Mouse (Mus musculus): ENCODE measurements around the gene Cdkn3. TPM values are rescaled to one million over a fixed set of nuclear protein-coding genes. Genes with fewer than 3 reads are reported as not detected.
A peak's percentile ranks its signal among the peaks of the same experiment; 100 is the strongest.
"Not testable (repeated sequence)": the region's sequence is repeated elsewhere in the genome, so short reads cannot be mapped to it uniquely, and the experiment has no call there.

The Cdkn3 gene
- polyA plus RNA-seq, 1 experiment, result 2.2 TPM

DNA sequence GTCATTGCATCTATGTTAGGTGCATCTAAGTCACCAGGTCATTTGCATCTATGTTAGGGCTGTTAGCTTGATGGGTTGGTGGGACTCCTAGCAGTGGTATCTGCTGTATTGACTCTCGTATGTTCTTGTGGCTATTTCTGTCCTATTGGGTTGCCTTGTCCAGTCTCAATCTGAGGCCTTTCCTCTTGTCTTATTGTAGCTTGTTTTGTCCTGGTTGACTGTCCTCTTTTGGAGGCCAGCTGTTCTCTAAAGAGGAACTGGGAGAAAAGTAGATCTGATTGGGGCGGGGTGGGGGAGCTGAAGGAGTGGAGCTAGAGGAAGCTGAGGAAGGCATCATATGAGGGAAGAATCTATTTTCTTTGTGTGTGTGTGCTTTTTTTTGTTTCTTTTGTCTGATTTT lies 17.7 kb upstream of the Cdkn3 start:
- TF ChIP-seq FLI1 (IDR thresholded peaks at IDR 0.05; ENCODE audit: low read length), result no peak
- no peak for TF ChIP-seq GATA1 (IDR thresholded peaks at IDR 0.05; ENCODE audit: borderline replicate concordance, low read length)
- Histone ChIP-seq H3K4me3 (replicated peaks) (no peak overlapping the region), H3K27me3 (replicated peaks) (peaks cover 5% of the 10 kb centered on the region), H3K36me3 (replicated peaks; ENCODE audit: low read length) (no peaks in the 10 kb centered on the region), H3K9me3 (peaks cover 7% of the 10 kb centered on the region), H3K4me1 (no peaks in the 10 kb centered on the region)

- Histone ChIP-seq H3K36me3 (replicated peaks; ENCODE audit: low read length) (no peaks in the 10 kb centered on the region), H3K4me1 (no peaks in the 10 kb centered on the region), H3K9me3 (0 out of 2 replicates have a peak, but pooled peaks cover 4% of the 10 kb centered on the region), H3K4me3 (replicated peaks) (no peak overlapping the region), H3K27me3 (replicated peaks) (peaks cover 5% of the 10 kb centered on the region)
- no peak for TF ChIP-seq GATA1 (IDR thresholded peaks at IDR 0.05; ENCODE audit: borderline replicate concordance, low read length)
- no peak for TF ChIP-seq FLI1 (IDR thresholded peaks at IDR 0.05; ENCODE audit: low read length)
Measured at GRCm38 (mm10) chr14:46745413-46745812, 14.9 kb upstream of the Cdkn3 start.

- not testable (repeated sequence) for H3K4me1 ChIP-seq; H3K4me3 ChIP-seq (replicated peaks); H3K27me3 ChIP-seq (replicated peaks); H3K36me3 ChIP-seq (replicated peaks; ENCODE audit: low read length)
- peaks cover 24% of the 10 kb centered on the region for H3K9me3 ChIP-seq
Measured at GRCm38 (mm10) chr14:46754371-46754770, 6.0 kb upstream of the Cdkn3 start.

DNA sequence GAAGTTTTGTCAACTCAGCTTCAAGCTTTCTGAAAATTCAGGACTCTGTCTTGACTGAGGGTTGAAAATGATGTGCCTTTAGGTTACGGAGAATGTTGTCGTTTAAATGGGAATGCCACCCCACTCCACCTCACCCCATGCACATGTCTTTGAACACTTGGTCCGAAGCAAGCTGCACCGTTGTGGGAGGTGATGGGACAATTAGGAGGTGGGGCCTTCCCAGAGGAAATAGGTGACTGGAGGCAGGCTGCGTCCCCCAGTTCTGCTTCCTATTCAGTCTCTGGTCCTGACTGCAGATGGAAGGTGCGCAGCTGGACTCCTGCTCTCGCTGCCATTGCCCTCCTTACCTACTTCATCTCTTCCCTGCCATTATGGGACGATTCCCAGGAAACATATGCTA lies 4.5 kb upstream of the Cdkn3 start:
- Histone ChIP-seq H3K4me1 (peaks cover 8% of the 10 kb centered on the region), H3K9me3 (peaks cover 24% of the 10 kb centered on the region), H3K27me3 (replicated peaks) (peaks cover 3% of the 10 kb centered on the region), H3K4me3 (replicated peaks) (no peak overlapping the region), H3K36me3 (replicated peaks; ENCODE audit: low read length) (no peaks in the 10 kb centered on the region)
- TF ChIP-seq FLI1 (IDR thresholded peaks at IDR 0.05; ENCODE audit: low read length), result no peak
- TF ChIP-seq GATA1 (IDR thresholded peaks at IDR 0.05; ENCODE audit: borderline replicate concordance, low read length), result no peak

DNA sequence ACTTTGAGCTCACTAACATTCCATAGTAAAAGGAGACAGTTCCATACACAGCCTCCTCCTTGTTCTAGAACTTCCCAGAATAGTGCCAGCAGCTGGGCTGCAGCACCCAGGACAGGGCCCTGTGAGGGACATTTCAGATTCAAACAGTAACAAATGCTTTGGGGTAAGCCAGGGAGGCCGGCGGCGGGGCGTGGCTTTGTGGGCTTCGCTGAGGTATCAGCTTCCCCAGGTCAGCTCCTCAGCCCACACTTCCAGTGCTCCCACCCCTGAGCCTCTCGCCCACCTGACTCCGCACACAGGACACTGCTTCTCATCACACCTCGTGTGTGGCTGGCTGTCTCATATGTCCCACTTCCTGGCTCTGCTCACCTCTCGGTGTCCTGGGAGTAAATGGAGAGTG lies 2.6 kb upstream of the Cdkn3 start:
- peaks cover 3% of the 10 kb centered on the region for H3K27me3 ChIP-seq (replicated peaks)
- H3K9me3 ChIP-seq, result peaks cover 24% of the 10 kb centered on the region
- H3K36me3 ChIP-seq (replicated peaks; ENCODE audit: low read length), result no peaks in the 10 kb centered on the region
- H3K4me3 ChIP-seq (replicated peaks), result no peak overlapping the region
- peaks cover 20% of the 10 kb centered on the region for H3K4me1 ChIP-seq
- TF ChIP-seq FLI1 (IDR thresholded peaks at IDR 0.05; ENCODE audit: low read length) (no peak), GATA1 (IDR thresholded peaks at IDR 0.05; ENCODE audit: borderline replicate concordance, low read length) (no peak)

DNA sequence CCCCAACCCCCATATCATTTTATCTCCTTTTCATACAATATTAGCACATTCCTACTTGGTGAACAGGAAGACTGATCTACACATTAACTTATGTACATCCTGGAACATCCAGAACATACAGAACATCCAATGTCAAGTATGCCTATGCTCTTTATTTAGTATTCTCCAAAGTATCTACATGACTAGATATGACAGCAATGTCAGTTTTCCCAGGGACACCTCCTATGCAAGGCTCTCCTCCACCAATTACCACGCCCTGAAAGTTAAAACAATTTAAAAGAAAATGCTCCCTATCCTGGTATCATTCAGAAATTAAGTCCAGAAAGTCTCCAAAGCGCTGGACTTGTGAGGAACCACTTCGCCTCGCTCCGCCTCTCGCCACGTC lies 379 bp upstream of the Cdkn3 start:
- H3K4me3 ChIP-seq (replicated peaks), result peak overlapping the region; percentile 94
- TF ChIP-seq FLI1 (IDR thresholded peaks at IDR 0.05; ENCODE audit: low read length) (no peak), GATA1 (IDR thresholded peaks at IDR 0.05; ENCODE audit: borderline replicate concordance, low read length) (no peak)
- H3K27me3 ChIP-seq (replicated peaks), result peaks cover 3% of the 10 kb centered on the region

DNA sequence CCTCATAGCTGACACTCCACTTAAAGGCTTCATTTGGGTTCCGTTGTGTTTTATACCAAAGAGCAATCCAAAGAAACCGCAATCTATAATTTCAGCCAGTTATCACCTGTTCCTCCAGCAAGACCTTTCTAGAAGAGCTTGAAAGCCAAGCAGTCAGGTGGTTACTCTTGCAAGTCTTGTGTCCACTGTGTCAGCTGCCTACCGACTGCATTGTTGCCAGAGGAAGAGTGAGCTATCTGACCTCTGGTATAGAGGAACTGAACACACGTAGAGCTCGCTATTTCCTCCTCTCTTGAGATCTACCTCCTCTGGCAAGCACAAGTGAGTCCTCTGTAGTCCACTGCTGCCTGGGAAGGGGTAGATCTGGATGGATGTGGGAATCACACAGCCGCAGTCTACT lies 845 bp downstream of the Cdkn3 start:
- H3K4me3 ChIP-seq (replicated peaks), result peak overlapping the region; percentile 94
- no peaks in the 10 kb centered on the region for H3K27me3 ChIP-seq (replicated peaks)
- H3K9me3 ChIP-seq, result peaks cover 15% of the 10 kb centered on the region
- H3K4me1 ChIP-seq, result peaks cover 20% of the 10 kb centered on the region
- no peak for TF ChIP-seq GATA1 (IDR thresholded peaks at IDR 0.05; ENCODE audit: borderline replicate concordance, low read length)
- TF ChIP-seq FLI1 (IDR thresholded peaks at IDR 0.05; ENCODE audit: low read length), result no peak
- H3K36me3 ChIP-seq (replicated peaks; ENCODE audit: low read length), result peaks cover 26% of the 10 kb centered on the region

More for the DNA sequence above, 379 bp upstream of the Cdkn3 start:
- Histone ChIP-seq H3K4me1 (peaks cover 20% of the 10 kb centered on the region), H3K9me3 (peaks cover 24% of the 10 kb centered on the region), H3K36me3 (replicated peaks; ENCODE audit: low read length) (peaks cover 18% of the 10 kb centered on the region)

DNA sequence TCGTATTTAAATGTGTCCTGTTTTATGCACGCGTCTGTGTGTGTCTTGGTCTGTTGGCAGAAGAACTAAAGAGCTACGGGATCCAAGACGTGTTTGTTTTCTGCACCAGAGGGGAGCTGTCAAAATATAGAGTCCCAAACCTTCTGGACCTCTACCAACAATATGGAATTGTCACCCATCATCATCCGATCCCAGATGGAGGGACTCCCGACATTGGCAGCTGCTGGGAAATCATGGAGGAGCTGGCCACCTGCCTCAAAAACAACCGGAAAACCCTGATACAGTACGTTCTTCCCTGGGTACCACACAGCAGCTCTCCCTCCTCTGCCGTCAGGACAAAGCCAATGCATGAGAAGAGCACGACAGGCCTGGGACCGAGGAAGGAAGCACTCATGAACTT lies 6.8 kb downstream of the Cdkn3 start:
- Histone ChIP-seq H3K27me3 (replicated peaks) (no peaks in the 10 kb centered on the region), H3K4me1 (peaks cover 7% of the 10 kb centered on the region), H3K36me3 (replicated peaks; ENCODE audit: low read length) (peaks cover 81% of the 10 kb centered on the region), H3K4me3 (replicated peaks) (no peak overlapping the region), H3K9me3 (no peaks in the 10 kb centered on the region)
- no peak for TF ChIP-seq FLI1 (IDR thresholded peaks at IDR 0.05; ENCODE audit: low read length)
- TF ChIP-seq GATA1 (IDR thresholded peaks at IDR 0.05; ENCODE audit: borderline replicate concordance, low read length), result no peak

DNA sequence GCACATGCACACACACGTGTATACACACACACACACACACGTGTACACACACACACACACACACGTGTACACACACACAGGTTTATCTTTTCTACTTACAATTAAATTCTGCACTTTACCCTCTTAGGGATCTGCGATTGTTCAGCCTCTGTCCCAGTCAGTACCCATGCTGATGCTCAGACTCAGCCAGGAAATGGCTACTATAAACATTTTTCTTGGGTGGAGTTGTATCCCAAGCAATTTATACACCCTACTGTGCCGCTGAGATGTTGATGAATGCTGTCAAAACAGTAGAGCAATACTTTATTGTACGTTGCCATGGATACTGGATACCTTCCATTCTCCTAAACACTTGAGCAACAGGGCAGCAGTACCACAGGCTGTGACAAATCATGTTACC lies 9.7 kb downstream of the Cdkn3 start:
- Histone ChIP-seq H3K27me3 (replicated peaks) (no peaks in the 10 kb centered on the region), H3K4me3 (replicated peaks) (no peak overlapping the region), H3K9me3 (no peaks in the 10 kb centered on the region), H3K4me1 (peaks cover 14% of the 10 kb centered on the region), H3K36me3 (replicated peaks; ENCODE audit: low read length) (peaks cover 89% of the 10 kb centered on the region)
- TF ChIP-seq FLI1 (IDR thresholded peaks at IDR 0.05; ENCODE audit: low read length) (no peak), GATA1 (IDR thresholded peaks at IDR 0.05; ENCODE audit: borderline replicate concordance, low read length) (no peak)

- H3K9me3 ChIP-seq, result peaks cover 14% of the 10 kb centered on the region
- H3K36me3 ChIP-seq (replicated peaks; ENCODE audit: low read length), result peaks cover 95% of the 10 kb centered on the region
- H3K27me3 ChIP-seq (replicated peaks), result no peaks in the 10 kb centered on the region
- H3K4me3 ChIP-seq (replicated peaks), result no peak overlapping the region
- 0 out of 2 replicates have a peak, but pooled peaks cover 8% of the 10 kb centered on the region for H3K4me1 ChIP-seq
- TF ChIP-seq FLI1 (IDR thresholded peaks at IDR 0.05; ENCODE audit: low read length), result no peak
- no peak for TF ChIP-seq GATA1 (IDR thresholded peaks at IDR 0.05; ENCODE audit: borderline replicate concordance, low read length)
Measured at GRCm38 (mm10) chr14:46778756-46779155, 18.4 kb downstream of the Cdkn3 start.

- Histone ChIP-seq H3K9me3 (peaks cover 14% of the 10 kb centered on the region), H3K27me3 (replicated peaks) (no peaks in the 10 kb centered on the region), H3K4me3 (replicated peaks) (no peak overlapping the region), H3K36me3 (replicated peaks; ENCODE audit: low read length) (peaks cover 95% of the 10 kb centered on the region), H3K4me1 (peaks cover 10% of the 10 kb centered on the region; the same call in 1 of the 2 replicates)
- TF ChIP-seq FLI1 (IDR thresholded peaks at IDR 0.05; ENCODE audit: low read length) (no peak), GATA1 (IDR thresholded peaks at IDR 0.05; ENCODE audit: borderline replicate concordance, low read length) (no peak)
Measured at GRCm38 (mm10) chr14:46779217-46779616, 18.9 kb downstream of the Cdkn3 start.
